Mouse (Mus musculus): ENCODE measurements around the gene Dusp7. TPM values are rescaled to one million over a fixed set of nuclear protein-coding genes. Genes with fewer than 3 reads are reported as not detected.

The Dusp7 gene
- 10 to 100 TPM; 26.2 to 33.5 TPM for total RNA-seq (2021)

DNA sequence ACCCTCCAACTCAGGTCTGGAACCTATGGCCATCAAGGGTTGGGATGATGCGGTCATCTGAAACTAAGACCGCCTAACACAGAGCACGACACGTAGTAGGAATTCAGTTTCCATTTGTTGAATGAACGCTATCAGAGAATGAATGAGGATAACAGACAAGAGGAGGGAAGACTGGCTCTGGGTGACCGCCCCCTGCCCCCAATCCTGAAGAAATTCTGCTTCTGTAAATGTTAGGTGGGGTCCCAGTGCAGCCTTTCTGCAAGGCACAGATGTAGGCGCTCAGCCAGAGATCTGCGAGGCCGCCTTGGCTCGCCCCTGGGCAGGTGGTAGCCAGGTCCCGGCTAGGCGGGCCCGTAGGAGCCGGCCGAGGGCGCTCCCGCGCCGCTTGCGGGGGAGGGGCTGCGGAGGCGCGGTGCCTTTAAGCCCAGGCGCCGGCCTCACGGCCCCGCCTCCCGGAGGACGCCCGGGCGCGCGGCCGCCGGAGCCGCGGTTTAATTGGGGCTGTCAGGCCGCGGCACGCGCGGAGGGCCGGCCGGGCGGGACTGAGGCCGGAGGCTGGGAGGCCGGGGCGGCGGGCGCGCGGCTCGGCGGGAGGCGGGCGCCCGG lies at the start of gene Dusp7:
Dusp7 (plus strand) TSS at position 521 of the 606 bp plus-strand sequence.
- peak; percentile 87 for DNase-seq

- peak; percentile 46 for DNase-seq
These were observed 49.3 kb upstream of the Dusp7 start for GRCm38 (mm10) chr9:106319095-106319494.

DNA sequence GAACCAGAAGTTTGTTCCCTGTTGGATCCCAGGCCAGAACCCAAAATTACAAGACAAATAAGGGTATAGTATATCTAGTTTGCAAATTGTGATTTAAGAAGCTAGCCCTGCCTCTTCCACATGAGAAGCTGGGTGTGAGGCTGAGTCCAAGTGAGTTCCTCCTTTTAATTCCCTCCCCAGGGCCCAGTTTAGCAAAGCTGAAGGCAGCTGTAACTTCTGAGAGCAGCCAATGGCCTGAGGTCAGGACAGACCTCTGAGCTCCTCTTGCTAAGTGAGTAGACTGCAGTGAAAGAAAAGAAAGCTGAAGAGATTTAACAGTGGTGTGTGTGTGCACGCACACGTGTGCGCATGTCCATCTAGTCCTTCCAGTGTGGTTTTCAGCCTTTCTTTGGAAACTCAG lies 45.9 kb upstream of the Dusp7 start:
- no peak for DNase-seq

DNA sequence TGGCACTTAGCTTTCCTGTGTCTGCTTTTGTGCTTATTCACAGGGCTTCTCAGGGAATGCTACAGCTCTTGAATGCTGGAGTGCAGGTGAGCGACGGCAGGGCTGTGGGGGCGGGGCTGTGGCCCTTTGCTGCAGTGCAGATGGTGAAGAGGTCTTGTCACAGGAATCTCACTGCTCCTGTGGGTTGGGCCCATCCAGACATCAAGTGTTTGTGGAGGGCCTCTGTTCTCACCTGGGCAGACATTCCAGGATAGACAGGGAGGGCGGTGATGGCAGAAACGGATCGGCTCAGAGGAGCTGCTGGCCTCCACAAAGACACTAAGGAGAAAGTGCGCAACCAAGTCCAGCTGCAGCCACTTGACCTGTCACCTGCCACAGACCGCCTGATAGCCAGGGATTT lies 42.2 kb upstream of the Dusp7 start:
- no peak for DNase-seq

- no peak for DNase-seq
These were observed 41.2 kb upstream of the Dusp7 start for GRCm38 (mm10) chr9:106327125-106327809.

DNA sequence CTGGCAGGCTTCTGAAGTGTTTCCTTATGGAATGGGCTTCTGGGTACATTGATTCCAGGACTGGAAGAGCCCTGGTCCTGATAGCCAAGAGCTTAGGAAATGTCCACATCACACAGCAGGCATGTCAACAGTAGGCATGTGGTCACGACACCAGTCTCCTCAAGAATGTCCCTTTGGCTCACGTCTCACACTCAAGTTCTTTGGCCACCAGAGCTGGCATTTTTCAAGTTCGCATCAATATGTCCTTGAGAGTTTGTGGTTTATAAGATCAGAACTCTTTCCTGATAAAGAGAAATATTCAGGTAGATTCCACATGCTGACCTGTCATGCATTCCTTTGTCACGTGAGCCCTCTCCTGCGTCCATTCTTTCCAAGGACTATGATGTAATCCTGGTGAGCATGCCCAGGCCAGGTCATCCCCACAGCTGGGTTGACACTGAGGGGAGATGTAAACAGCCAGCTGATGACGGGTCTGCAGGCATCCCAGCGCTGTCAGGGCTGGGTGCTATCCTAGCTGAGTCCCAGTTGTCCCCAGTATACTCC lies 40.3 kb upstream of the Dusp7 start:
- no peak for DNase-seq

DNA sequence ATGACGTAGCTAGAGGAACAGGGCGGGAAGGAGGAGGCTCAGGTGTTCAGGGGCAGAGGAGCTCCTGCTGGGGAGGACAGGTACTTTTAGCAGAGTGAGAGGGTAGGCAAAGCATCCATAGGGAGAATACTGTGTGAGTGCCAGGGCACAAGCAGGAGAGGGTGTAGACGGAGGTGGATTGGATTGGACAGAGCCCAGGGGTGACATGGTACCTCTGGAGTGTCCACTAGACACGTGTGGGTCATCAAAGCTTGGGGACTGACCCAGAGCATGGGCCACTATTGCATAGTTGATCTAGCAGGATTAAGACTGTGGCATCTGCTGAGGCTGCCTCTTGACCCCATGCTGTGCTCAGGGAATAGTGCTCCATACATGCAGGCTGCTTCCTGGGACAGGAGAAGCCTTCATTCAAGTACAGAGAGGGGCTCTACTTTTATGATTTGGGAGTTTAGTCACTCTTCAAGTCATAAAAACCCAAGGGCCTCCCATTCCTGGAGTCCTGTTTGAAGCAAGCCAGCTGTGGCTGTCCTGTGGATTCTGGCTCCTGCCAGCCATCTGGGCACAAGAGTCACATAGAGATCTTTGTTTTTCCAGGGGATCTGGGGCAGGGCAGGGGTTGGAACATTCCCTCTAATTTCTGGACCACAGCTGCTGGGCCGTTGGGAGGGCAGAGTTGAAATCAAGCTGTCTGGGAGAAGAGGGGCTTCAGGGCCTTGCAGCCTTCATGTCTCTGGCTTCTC lies 39.5 kb upstream of the Dusp7 start:
- no peak for DNase-seq

DNA sequence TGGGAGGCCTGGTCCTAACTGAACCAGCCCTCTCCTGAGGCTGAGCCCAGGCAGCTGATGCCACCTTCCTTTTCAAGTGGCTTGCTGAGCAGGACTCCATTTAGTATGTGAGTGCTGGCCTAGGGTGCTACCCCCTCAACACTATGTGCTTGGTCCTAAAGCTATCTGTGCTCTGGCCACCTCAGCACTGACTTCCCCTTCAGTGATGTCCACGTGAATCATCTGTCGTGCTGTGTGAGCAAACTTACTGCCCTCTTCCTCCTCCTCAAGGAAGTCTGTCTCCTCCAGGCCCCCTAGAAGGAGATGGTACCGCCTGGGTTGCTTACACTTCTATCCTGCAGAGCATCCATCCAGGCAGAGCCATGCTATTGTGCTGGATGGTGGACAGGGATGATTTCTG lies 35.7 kb upstream of the Dusp7 start:
- no peak for DNase-seq

GRCm38 (mm10) chr9:106337620-106338019 lies 30.8 kb upstream of the Dusp7 start:
- no peak for DNase-seq

- no peak for DNase-seq
These were observed 29.8 kb upstream of the Dusp7 start for GRCm38 (mm10) chr9:106338462-106339172.

DNA sequence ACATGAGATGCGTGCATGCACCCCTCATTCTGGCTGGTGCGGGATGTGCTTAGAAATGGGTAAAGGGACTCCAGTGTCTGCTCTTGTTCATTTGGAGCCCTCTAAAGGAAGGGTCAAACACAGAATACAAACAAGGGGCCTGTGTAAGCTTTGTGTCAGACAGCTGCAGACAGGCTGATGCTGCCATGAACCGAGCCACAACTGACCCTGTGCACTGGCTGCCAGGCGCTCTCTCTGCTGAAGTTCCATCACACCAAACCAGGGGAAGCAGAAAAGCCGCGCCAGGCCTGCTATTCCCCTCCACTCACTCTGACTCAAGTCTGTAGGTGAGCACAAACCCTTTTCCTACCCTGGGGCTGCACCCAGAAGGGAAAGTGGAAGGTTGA lies 29.3 kb upstream of the Dusp7 start:
- DNase-seq: no peak

DNA sequence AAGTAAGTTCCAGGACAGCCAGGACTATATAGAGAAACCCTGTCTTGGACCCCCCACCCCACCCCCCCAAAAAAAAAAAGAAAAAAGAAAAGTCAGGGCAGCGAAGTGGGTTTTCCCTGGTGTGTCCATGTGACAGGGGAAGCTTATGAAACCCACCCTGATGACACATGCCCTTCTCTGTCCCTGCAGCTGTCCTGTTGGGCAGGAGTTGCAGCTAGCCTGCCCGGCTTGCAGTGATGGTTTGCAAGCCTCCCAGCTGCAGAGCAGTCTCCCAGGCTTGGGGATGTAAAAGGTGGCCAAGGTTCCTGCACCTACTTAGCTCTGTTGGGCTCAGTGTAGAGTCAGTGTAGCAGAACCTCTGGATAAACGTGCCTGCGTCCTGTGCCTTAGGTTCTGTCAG lies 28.7 kb upstream of the Dusp7 start:
- DNase-seq: no peak

- no peak for DNase-seq
These were observed 27.7 kb upstream of the Dusp7 start for GRCm38 (mm10) chr9:106340501-106341312.

DNA sequence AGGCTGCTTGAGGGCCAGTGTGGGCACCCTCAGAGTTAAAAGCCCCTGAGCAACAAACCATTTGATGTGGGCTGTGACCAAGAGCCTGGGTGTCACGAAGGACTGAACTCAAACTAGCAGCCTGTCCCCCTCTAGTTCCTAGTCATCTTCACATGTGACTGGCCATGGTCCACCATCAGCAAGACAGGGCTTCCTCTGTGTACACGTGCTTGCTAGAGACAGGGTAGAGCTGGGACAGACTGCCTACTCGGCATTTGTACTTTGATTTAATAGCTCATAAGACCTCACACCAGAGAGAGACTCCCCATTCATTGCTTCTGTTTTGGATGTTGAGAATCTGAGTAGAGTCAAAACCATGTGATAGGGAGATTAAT lies 27.1 kb upstream of the Dusp7 start:
- DNase-seq: no peak

- no peak for DNase-seq
These were observed 25.9 kb upstream of the Dusp7 start for GRCm38 (mm10) chr9:106342573-106342972.

GRCm38 (mm10) chr9:106345167-106345566 lies 23.3 kb upstream of the Dusp7 start:
- peak; percentile 86 for DNase-seq

DNA sequence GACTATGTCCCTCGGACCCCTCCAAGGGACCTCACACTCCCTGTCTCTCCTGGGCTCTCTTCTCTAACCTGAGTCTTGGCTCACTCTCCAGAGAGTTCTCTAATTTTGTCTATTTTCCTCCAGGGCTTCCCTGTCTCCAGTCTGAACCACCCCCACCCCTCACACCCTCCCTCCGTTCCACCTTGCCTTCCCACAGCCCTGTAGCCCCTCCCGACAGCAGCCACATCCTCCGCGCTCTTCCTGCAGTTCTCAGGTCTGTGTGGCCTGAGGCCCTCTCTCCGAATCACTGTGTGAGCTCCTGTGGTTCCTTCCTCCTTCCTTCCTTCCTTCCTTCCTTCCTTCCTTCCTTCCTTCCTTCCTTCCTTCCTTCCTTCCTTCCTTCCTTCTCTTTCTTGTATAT lies 22.8 kb upstream of the Dusp7 start:
- DNase-seq: no peak

DNA sequence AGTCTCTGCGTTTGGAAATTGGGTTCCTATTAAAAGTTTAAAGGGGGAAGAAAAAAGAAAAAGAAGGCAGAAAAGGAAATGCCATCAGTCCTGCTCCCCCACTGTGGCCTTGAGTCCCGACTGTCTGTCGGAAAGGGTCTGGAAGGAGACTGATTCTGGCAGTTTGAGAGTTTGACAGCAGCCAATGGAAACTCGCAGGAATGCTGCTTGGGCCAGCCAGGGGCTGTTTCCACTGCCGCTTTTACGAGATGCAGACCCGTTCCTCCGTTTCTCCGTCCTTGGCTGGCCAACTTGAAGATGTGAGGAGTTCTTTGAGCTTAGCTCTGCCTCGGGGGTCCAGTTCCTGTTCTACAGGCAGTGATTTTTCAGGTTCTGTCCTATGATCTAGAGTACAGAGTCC lies 20.2 kb upstream of the Dusp7 start:
- no peak for DNase-seq

- DNase-seq: peak; percentile 64
These were observed 19.4 kb upstream of the Dusp7 start for GRCm38 (mm10) chr9:106349075-106349474.

DNA sequence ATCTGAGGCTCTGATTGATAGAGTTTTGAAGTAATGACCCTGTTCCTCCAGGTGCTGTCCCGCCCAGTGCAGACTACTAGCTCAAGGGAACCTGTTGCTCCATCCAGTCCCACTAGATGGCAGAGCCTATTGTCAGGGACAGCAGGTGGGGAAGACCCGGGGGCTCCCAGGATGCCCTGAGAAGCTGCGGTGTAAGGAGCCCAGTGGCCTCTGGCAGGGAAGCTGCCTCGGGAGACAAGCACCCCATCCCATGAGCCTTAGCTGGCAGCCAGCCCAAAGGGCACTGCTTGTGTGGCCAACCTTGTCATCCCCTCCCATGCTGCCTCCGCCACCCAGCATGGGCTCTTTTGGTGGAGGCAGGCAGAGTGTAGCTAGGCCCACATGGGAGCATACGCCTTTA lies 17.3 kb upstream of the Dusp7 start:
- peak; percentile 43 for DNase-seq

DNA sequence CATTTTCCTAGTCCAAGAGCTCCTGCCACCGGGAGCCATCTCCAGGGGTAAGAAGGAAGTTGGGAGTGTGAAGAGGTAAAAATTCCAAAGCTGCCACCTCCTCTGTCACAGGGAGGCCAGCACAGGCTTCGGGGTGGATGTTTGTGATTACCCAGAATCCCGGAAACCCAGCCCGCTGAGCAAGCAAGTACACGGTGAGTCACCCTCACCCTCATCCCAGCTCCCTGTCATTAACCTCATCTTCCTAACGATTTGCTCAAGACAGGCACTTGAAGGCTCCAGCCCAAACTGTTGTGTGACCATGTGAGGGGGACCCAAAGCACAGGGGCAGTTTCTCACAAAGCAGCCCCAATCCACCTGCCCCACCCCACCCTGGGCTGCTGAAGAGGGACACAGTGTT lies 14.7 kb upstream of the Dusp7 start:
- DNase-seq: no peak

DNA sequence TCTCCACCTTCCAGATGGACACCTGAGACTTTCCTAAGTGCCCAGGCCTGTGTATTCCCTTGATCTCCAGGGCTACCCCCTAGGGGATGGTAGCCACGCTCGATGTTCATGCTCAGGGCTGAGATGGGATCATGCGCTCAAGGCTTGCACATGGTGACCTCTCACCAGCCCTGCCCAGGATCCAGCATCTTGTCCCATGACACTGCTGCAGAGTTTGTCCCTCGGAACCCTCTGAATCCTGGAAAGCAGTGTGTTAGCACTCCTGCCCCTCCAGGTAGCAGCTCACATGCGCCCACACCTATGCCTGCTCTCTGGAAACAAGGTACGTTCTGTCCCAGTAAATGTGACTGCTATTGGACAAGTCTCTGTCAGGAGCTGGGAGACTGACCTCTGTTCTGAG lies 13.6 kb upstream of the Dusp7 start:
- no peak for DNase-seq
